Mouse (Mus musculus) T-helper 2 cell (primary cell): Measurements from ENCODE around the gene Nipsnap1.

ENCODE experiments used
- in situ Hi-C: fragments of 300-600 bp; cut with MboI, MseI; formaldehyde crosslinking; loops from one replicate; pipeline ENCODE4 v1.15.1; 2025; ENCODE audit warnings: high pct_unique_total_duplicates

Nipsnap1 gene

DNA sequence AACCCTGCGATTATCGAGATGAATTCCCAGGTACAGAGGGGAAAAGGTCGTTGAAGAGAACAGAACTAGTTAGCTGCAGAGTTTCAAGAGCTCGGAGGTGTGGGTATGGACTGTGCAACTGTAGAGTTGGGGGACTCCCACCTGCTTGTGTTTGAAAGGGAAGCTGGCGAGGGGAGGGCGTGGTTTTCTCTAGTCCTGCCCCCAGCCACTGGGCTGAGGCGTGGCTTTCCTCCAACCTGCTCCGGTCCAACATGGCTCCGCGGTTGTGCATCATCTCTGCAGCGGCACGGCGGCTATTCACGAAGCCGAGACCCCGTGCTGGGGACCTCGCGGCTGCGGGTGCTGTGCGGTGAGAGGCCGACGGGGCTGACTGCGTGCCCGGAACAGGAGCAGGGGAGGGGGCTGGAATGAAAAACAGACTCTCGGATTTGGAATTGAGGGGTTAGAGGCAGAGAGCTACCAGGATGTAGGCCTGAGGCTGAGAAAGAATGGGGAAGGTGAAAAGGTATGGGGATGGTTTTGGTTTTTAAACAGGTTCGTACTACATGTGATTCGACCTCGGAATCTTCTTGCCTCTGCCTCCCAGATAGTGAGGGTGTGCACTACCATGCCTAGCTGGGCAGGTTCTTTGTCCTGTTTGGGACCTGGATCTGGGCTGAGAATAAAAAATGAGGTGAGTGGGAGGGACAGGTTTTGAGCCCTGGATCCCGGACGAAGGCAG is at the start of gene Nipsnap1:
Nipsnap1 (plus strand) TSS at position 197 of the 721 bp plus-strand sequence.
- in situ Hi-C loops: no loop called here

DNA sequence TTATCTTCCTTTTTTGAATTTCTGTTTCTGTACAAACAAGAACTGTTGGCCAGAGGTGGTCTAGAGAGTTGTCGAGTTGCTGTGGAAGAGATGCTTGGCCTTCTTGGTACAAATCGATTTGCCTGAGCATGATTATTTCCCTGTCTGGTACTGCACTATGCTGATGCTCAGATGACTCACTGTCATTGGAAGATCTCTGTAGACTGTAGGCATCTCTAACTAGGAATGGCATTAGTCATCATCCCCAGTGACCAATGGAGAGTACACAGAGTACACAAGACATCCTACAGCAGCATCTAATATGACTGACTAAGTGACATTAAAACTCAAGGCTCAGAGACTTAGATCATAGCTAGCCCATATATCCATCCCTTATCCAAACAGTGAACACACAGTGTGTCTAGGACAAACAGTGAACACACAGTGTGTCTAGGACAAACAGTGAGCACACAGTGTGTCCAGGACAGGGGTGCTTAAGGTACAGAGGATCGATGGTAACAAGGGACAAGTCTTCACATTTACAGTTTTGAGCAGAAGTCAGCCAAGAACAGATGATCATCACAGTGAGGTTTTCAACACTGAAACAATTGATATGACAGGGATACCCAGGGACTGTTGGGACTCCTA is 47.5 kb upstream of the Nipsnap1 start:
- in situ Hi-C loops: no loop called here

DNA sequence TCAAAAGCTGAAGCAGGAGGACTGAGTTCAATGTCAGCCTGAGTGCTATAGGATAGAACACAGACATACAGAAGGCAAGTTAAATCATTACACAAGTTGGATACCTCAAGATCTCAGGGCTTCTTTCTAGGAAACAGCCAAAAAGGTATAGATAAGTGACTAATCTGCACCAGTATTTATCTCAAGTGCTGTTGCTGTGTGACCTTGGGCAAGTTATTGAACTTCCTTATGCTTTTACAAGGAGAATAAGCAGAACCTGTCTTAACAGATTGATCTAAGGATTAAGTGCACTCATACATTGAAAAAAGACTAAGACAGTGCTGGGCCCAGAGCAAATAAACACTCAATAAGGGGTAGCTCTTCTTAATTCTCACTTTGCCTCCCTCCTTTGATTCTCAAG is 46.4 kb upstream of the Nipsnap1 start:
- in situ Hi-C loops: no loop called here

DNA sequence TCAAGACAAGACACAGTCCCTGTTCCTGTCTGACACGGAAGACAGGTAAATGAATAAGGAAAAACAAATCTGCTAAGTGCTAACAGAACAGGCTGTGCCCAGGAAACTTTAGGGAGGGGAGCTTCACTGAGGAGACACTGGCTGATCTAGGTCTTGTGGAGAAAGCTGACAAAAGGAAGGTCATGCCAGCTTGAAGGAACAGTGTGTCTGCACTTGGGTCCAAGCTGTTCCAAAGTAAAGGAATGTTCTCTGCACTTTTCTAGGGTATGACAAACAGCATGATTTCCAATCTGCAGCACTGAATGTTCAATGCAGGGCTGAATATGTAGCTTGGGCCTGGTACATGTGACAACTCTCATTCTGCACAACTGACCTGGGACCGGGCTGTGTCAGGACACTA is 45.8 kb upstream of the Nipsnap1 start:
- in situ Hi-C loops: no loop called here

DNA sequence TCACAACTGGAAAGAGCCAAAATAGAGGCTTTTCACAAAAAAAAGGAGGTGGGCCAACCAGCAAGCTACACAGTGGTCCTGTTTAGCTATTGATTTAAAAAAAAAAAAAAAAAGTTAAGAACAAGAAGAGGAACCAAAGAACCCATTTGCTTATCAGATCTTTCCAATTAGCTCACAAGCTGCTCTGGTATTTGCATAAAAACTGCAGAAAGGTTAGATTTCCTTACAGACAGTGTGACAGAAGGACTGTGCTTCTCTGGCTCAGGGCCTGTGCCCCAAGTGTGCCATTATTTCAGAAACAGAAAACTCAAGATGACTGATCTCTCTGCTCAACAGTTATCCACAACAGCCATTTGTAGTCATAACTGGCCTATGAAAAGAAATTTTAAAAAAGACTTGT is 42.7 kb upstream of the Nipsnap1 start:
- in situ Hi-C loops: no loop called here

DNA sequence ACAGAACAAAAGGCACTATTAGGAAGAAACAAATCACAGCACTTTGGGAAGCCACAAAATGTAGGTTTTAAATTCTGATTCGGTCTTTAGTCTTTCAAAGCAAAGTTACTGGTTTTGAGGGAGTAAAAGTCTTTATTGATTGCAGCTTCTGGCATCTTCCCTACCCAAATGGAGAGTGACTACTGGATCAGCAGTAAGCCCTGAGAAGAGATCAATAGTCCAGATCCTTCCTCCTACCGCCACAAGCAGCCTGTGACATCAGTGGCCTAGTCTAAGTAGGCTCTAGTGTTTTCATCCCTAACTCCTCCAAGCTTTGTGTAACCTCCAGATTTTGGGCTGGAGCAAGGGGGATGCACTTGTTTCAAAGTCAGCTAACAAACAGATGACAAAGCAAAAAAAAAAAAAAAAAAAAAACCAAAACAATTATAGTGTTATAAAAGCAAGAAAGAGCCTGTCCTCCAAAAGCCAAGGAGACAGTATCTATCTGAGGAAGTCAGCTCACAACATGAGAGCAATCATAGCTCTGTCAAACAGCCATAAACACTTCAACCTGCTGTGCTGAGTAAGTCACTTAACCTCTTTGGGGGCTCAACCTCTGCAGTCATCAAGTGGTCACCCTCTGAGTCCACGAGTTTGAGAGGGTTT is 40.3 kb upstream of the Nipsnap1 start:
- in situ Hi-C loops: no loop called here

DNA sequence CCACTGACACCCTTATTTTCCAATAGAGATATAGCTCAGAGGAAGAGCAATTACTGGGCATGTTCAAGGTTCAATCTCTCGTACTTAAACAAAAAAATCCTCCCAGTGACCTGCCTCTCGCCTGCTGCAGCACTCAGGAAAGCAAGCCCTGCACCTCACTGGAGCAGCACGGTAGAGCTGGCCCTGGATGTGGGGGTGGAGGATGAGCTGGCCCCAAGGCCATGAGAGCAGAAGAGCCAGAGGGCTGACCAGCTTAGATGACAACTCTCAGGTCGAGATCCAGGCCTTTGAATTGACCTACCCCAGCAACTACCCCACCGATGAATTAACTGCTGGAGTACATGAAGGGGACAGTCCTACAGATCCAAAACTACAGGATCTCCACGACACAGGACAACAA is 38.3 kb upstream of the Nipsnap1 start:
- in situ Hi-C loops: loop anchor here (5.0 kb wide), 1 partner anchor 48 kb away; no protein-coding TSS in a partner anchor

DNA sequence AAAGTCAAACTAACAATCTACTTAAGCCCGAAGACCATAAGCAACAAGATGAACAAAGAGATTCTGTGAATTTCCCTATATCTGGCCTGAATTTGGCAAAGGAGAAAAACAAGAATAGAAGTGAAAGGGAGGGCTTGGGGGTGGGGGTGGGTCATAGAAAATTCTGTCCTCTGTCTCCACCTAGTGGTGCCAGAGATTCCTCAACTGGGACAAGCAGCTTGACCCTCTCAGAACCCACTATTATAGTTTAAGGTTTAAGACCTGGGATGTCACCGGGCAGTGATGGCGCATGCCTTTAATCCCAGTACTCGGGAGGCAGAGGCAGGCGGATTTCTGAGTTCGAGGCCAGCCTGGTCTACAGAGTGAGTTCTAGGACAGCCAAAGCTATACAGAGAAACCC is 37.0 kb upstream of the Nipsnap1 start:
- in situ Hi-C loops: loop anchor here (5.0 kb wide), 1 partner anchor 49 kb away; no protein-coding TSS in a partner anchor

DNA sequence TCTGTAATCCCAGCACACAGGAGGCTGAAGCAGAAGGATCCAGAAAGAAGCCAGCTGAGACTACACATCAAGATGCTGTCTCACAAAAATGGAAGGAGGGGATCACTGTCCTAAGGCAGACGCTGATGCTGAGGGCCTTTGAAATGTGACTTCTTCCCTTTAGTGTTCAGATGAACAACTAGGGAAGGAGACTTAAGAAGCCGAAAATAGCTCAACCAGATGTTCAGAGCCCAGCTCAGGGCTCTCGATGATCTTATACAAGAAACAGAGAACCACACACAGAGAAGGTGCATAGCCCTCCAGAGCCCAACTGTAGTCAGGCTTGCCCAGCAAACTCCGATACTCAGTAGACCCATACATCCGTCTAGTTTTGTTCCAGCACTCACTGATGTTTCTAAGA is 36.4 kb upstream of the Nipsnap1 start:
- in situ Hi-C loops: loop anchor here (5.0 kb wide), 1 partner anchor 50 kb away; no protein-coding TSS in a partner anchor

DNA sequence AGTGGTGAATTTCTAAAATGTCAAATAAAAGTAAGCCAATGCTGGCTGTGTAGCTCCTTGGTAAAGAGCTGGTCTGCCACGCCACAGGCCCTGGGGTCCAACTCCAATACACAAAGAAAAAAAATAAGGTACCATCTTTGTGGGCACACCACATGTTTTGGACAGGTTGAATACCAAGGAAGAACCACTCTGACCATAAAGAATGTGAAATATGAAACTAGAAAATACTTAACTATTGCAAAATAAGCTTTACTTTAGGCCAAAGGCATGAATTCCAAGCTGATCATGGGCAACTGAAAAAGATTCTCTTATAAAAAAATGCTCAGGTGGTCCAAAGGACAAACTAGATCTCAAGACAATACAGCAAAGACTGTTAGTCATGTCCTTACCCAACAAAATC is 35.5 kb upstream of the Nipsnap1 start:
- in situ Hi-C loops: loop anchor here (5.0 kb wide), 1 partner anchor 51 kb away; no protein-coding TSS in a partner anchor

DNA sequence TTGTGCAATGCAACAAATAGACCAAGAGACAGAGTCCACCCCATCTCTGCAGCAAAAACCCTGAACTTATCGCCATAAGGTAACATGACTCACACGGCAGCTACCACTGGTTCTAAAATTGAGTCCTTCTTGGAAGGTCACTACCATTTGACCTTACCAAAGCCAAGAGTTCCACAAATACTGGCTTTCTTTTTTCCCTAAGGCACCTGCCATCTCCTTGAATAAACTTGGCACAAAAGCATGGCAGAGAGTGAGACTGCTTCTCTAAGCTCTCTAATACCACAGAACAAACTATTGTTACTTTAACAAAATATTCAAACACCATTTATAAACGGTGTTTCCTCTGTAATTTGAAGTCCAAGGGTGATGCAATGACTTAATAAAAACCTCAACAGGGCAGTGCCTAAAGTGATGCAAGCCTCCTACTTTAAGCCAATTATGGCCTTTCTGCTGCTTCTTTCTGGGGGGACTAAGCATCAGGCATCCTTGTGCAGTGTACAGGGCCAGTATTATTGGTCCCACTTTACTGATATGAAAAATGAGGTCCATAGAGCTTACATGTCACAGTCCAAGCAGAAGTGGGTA is 32.7 kb upstream of the Nipsnap1 start:
- in situ Hi-C loops: loop anchor here (5.0 kb wide), 1 partner anchor 41 kb away; no protein-coding TSS in a partner anchor

DNA sequence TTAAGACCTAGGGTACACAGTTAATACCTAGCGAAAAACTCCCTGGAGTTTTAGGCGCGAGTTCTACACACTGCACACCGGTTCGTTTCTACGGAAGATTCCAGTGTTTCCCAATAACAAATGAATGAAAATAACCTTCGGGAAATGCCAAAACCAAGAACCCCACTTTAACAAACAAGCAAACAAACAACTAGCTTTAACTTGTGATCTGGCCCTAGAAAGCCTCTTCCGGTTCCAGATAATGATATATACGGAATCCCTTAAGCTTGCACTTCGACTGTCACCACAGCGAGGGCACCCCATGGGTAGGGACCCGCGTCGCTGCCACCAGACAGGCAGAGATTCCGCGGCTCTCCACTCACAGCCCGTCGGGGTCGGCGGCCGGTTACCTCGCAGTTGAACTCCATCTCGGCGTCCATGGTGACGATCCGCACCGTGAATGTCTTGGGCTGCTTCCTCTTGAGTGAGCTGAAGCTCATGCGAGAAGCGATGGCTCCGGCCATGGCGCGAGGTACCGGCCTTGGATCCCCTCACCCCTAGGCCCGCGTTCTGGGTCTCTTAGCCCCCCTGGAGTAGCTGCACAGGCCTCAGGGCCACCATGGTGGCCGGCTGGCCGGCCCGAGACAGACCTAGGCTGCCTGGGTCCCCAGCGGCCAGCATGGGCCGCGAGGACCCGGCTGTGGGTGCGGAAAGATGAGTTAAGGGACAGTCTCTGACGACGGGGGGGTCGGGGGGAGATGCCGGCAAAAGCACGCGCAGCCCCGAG is 25.1 kb upstream of the Nipsnap1 start:
- in situ Hi-C loops: no loop called here

DNA sequence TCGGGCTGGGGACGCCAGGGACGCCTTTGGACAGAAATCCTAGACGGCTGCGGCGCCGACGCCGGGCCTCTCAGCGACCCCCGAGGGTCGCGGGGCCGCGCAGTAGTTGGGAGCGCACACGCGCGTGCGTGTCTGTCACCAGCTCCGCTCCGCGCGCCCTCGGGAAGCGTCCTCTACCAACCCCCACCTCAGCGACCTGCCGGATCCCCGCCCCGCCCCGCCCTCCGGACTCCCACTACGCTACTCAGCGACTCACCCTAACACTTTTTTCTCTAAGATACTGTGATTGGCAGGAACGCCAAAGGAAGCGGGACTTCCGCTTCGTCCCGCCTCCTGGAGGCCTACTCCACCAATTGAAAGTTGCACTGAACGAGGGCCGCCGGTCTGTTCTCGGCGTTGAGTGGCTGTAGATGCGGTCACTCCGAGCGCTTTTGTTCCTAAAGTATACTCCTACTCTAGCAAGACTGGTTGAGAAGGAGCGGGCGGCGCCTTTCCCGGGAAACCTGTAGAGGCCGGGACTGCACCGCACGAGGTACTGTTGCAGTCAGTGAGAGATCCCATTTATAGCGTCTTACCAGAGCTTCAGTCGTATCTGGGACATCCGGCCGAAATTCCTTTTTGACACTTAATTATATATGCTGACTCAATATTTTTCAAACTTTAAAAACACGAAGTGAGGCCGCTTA is 24.4 kb upstream of the Nipsnap1 start, which contains the start of gene Nf2:
Nf2 (minus strand) TSS at position 279 of the 686 bp plus-strand sequence.
- in situ Hi-C loops: no loop called here

DNA sequence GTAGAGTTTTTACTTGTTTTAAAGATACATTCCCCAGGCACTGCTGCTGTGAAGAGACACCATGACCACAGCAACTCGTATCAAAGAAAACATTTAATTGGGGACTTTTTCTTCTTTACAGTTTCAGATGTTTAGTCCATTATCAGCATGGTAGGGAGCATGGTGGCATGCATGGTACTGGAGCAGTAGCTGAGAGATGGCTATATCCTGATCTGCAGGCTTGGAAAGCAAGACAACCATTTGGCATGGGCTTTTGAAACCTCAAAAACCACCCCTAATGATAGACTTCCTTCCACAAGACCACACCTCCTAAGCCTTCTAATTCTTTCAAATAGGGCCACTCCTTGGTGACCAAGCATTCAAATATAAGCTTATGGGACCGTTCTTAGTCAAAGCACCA is 23.3 kb upstream of the Nipsnap1 start:
- in situ Hi-C loops: no loop called here

DNA sequence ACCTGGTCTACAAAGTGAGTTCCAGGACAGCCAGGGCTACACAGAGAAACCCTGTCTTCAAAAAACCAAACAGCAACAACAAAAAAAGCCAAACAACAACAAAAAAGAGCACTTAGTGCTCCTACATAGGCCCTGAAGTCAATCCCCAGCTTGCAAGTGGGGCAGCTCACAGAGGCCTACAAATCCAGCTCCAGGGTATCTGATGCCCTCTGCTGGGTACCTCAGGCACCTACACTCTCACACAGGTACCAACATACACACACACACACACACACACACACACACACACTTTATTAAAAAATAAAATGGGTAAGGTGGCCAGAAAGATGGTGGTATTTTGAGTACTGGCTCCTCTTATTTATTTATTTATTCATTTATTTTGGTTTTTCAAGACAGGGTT is 20.7 kb upstream of the Nipsnap1 start:
- in situ Hi-C loops: no loop called here

DNA sequence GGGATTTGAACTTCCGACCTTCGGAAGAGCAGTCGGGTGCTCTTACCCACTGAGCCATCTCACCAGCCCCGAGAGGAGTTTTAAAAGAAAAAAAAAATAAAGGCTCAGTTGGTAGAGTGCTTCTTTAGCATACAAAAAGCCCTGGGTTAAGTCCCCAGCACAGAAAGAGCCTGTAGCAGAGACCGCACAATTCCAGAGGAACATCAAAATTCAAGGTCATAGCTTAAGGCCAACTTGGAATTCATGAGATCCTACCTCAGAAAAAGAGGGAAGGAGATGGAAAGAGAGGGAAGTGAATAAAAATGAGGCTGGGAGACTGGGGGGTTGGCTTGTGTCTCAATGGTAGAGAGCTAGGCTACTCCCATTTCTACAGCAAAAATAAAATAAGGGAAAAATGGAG is 19.6 kb upstream of the Nipsnap1 start:
- in situ Hi-C loops: no loop called here

DNA sequence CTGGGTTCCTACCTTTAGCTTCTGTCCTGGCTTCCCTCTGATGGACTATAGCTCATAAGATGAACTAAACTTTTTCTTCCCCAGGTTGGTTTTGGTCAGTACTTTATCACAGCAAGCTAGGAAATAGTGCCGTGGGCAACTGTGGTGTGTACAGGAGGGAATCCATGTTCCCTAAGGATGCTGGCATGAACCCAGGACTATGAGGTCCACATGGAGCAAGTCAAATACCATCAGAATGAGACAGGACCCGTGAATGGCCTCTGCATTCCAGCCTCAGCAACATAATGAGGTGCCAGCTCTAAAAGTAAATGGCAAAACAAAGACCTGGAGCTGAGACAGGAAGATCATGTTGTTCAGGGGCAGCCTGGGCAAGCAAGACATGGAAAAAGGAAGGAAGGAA is 15.3 kb upstream of the Nipsnap1 start:
- in situ Hi-C loops: no loop called here

DNA sequence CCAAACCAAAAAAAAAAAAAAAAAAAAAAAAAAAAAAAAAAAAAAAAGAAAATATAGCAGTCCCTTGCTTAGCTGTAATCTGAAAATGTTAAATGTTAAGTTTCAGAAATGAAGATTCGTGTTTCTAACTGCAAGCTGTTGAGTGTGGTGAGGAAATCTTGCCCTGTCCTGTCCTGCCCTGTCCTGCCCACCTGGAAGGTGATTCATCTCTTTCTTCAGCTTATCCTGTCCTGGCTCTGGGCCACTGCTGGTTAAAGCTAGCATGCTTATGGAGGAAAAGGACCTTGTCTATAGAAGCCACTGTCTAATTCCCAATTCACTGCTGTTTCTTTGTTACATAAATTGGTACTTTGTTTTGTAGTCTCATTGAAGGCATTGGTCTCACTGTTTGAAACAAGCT is 12.8 kb upstream of the Nipsnap1 start:
- in situ Hi-C loops: no loop called here

DNA sequence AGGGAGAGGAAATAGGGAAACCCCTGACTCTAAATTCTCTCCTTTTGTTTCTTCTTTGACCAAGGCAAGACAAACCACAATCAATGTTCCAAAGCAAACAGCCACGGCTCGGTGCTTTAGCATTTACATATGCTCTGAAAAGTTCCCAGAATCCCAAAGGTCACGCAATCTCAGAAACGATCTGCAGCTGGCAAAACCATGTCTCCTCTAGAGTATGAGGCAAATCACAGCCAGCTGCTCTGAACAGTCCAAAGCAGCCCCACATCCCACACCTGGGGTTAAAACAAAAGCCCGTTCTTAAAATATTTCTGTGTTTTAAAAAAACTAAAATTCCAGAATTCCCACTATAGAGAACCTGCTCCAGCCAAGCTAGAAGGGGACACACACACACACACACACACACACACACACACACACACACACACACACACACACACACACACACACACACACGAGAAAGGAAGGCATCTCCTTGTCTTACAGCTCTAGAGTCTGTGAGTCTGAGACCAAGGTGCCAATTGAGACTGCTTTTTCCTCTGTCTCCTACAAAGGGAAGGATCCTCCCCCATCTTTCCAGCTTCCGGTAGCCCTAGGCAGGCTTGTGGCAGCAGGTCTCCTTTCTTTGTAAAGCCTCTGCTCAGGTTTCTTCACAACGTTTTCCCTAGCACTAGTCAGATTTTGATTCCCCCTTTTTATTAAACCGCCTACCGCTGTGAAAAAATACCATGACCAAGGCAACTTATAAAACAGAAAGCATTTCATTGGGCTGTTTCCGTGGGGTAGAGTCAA is 11.7 kb upstream of the Nipsnap1 start:
- in situ Hi-C loops: no loop called here

DNA sequence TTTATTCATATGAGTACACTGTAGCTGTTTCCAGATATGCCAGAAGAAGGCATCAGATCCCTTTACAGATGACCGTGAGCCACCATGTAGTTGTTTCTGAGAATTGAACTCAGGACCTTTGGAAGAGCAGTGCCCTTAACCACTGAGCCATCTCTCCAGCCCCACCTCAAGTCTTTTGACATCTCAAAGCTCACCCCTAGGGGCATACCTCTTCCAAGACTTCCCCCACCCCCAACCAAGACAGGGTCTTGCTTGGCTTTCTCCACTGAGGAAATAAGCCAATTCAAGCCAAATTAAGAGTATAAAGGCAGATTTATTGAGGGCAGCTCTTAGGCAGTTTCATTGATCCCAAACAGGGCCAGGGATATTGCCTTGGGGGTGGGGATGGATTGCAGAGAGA is 11.0 kb upstream of the Nipsnap1 start:
- in situ Hi-C loops: no loop called here
